Mouse (Mus musculus) A20 (cell line): ENCODE measurements around the gene Dnah11.

Experiments used
- DNase-seq: peaks from one replicate; pipeline ENCODE4 v3.0.0-alpha.2; 2011; ENCODE audit warnings: low read depth, low spot score

The Dnah11 gene

GRCm38 (mm10) chr12:118198386-118199093, at the start of gene Dnah11:
TSS of gene Dnah11 (minus strand) at chr12:118199043.
- no peak for DNase-seq

- peak; percentile 22 for DNase-seq
These were observed 22.3 kb upstream of the Dnah11 start for GRCm38 (mm10) chr12:118221182-118221581.

GRCm38 (mm10) chr12:118220062-118220461, 21.2 kb upstream of the Dnah11 start:
- DNase-seq = no peak

- DNase-seq = no peak
These were observed 13.3 kb upstream of the Dnah11 start for GRCm38 (mm10) chr12:118212163-118212562.

- DNase-seq = no peak
These were observed 2.3 kb downstream of the Dnah11 start for GRCm38 (mm10) chr12:118196583-118196982.

- no peak for DNase-seq
These were observed 9.3 kb downstream of the Dnah11 start for GRCm38 (mm10) chr12:118189535-118189934.

GRCm38 (mm10) chr12:118187663-118188062, 11.2 kb downstream of the Dnah11 start:
- DNase-seq = no peak

GRCm38 (mm10) chr12:118186881-118187489, 11.9 kb downstream of the Dnah11 start:
- no peak for DNase-seq

GRCm38 (mm10) chr12:118186120-118186880, 12.5 kb downstream of the Dnah11 start:
- no peak for DNase-seq

- no peak for DNase-seq
These were observed 14.1 kb downstream of the Dnah11 start for GRCm38 (mm10) chr12:118184731-118185130.

- DNase-seq = no peak
These were observed 21.1 kb downstream of the Dnah11 start for GRCm38 (mm10) chr12:118177756-118178155.

GRCm38 (mm10) chr12:118164785-118165184, 34.1 kb downstream of the Dnah11 start:
- DNase-seq = no peak

GRCm38 (mm10) chr12:118156986-118157385, 41.9 kb downstream of the Dnah11 start:
- DNase-seq = no peak

- no peak for DNase-seq
These were observed 51.3 kb downstream of the Dnah11 start for GRCm38 (mm10) chr12:118147521-118148033.

GRCm38 (mm10) chr12:118128116-118128515, 70.7 kb downstream of the Dnah11 start:
- no peak for DNase-seq

- DNase-seq = no peak
These were observed 79.2 kb downstream of the Dnah11 start for GRCm38 (mm10) chr12:118119668-118120067.

GRCm38 (mm10) chr12:118112599-118112998, 86.2 kb downstream of the Dnah11 start:
- no peak for DNase-seq

GRCm38 (mm10) chr12:118111896-118112295, 86.9 kb downstream of the Dnah11 start:
- no peak for DNase-seq

GRCm38 (mm10) chr12:118107719-118108118, 91.1 kb downstream of the Dnah11 start:
- DNase-seq = no peak

- no peak for DNase-seq
These were observed 94.3 kb downstream of the Dnah11 start for GRCm38 (mm10) chr12:118104520-118104919.

GRCm38 (mm10) chr12:118099694-118100093, 99.1 kb downstream of the Dnah11 start:
- DNase-seq = no peak

- DNase-seq = no peak
These were observed 100.6 kb downstream of the Dnah11 start for GRCm38 (mm10) chr12:118098257-118098656.
